Mouse (Mus musculus) embryonic facial prominence, embryonic 14.5 days (tissue): Measurements from ENCODE around the gene Gm20708. TPM values are rescaled to one million over a fixed set of nuclear protein-coding genes. Genes with fewer than 3 reads are reported as not detected.

Experiments used
- ATAC-seq: fragments of 200-750 bp; cut with Nextera tagmentation; 2 replicates; pipeline ENCODE4 v1.8.0; 2017; ENCODE audit warnings: low read depth, moderate number of reproducible peaks, moderate TSS enrichment
- DNase-seq: peaks from one replicate; pipeline ENCODE4 v3.0.0-alpha.2; 2015; ENCODE audit warnings: low spot score
- H3K27ac ChIP-seq: fragments of 300-500 bp; sonication (generic); replicated peaks from 2 replicates; pipeline ENCODE4 v1.5.1; 2014; ENCODE audit warnings: low read depth, mild to moderate bottlenecking, low read length, moderate library complexity
- H3K27me3 ChIP-seq: fragments of 300-500 bp; sonication (generic); replicated peaks from 2 replicates; pipeline ENCODE4 v1.6.1; 2014; ENCODE audit warnings: low read length; ENCODE audit not compliant: control insufficient read depth, insufficient read depth
- H3K36me3 ChIP-seq: fragments of 300-500 bp; sonication (generic); 2 replicates; pipeline ENCODE4 v1.6.1; 2014; ENCODE audit warnings: low read length, mixed read lengths; ENCODE audit not compliant: control insufficient read depth, insufficient read depth
- H3K4me1 ChIP-seq: fragments of 300-500 bp; sonication (generic); 2 replicates; pipeline ENCODE4 v1.6.1; 2014; ENCODE audit warnings: antibody characterized with exemption, low read length; ENCODE audit not compliant: control insufficient read depth, insufficient read depth
- H3K4me2 ChIP-seq: fragments of 300-500 bp; sonication (generic); 2 replicates; pipeline ENCODE4 v1.6.1; 2014; ENCODE audit warnings: low read depth, mild to moderate bottlenecking, low read length, moderate library complexity, mixed read lengths
- H3K4me3 ChIP-seq: fragments of 300-500 bp; sonication (generic); 2 replicates; pipeline ENCODE4 v1.5.1; 2014; ENCODE audit warnings: low read depth, mild to moderate bottlenecking, low read length
- H3K9ac ChIP-seq: fragments of 300-500 bp; sonication (generic); 2 replicates; pipeline ENCODE4 v1.6.1; 2014; ENCODE audit warnings: low read depth, mild to moderate bottlenecking, low read length, moderate library complexity, mixed read lengths
- H3K9me3 ChIP-seq: fragments of 300-500 bp; sonication (generic); 2 replicates; pipeline ENCODE4 v1.6.1; 2016; ENCODE audit warnings: low read length; ENCODE audit not compliant: control insufficient read depth
- WGBS: fragments of 180-500 bp; shearing (Covaris S2); extraction: QIAGEN DNeasy Blood & Tissue Kit; methylation state at CpG from one replicate; pipeline ENCODE4 v1.1.7; 2014; 5-methylcytosine and 5-hydroxymethylcytosine counted together
- polyA plus RNA-seq: library from polyadenylated mRNA; unstranded; fragments of >200 nt; fragmentation: Nextera tagmentation; extraction: Ambion mirVana; gene quantifications from 2 replicates; pipeline ENCODE4 v1.2.1, GENCODE M21; 2014

Gm20708 gene
- polyA plus RNA-seq, 1 experiment from 2014 or later = 0.86 TPM

GRCm38 (mm10) chr11:117778851-117779433 is 30.5 kb upstream of the Gm20708 start:
- Histone ChIP-seq H3K27me3 (peaks cover 4% of the 10 kb centered on the region; the same call in 1 of the 2 replicates), H3K27ac (peak overlapping the region; percentile 79), H3K9me3 (no peaks in the 10 kb centered on the region), H3K9ac (peak overlapping the region; percentile 68), H3K4me3 (peak overlapping the region; percentile 51), H3K4me1 (peaks cover 33% of the 10 kb centered on the region), H3K4me2 (peak overlapping the region; percentile 96), H3K36me3 (0 out of 2 replicates have a peak, but pooled peaks cover 12% of the 10 kb centered on the region)
- WGBS = 56% methylated on average over 12 of the region's 12 CpGs
- no peak for ATAC-seq
- DNase-seq = no peak

GRCm38 (mm10) chr11:117779434-117780198 is 29.9 kb upstream of the Gm20708 start:
- peaks cover 4% of the 10 kb centered on the region; the same call in 1 of the 2 replicates for H3K27me3 ChIP-seq
- DNase-seq (peak; percentile 68), ATAC-seq (peak; percentile 44)
- peak overlapping the region; percentile 51 for H3K4me3 ChIP-seq
- H3K27ac ChIP-seq = peak overlapping the region; percentile 79
- 5% methylated on average over 30 of the region's 38 CpGs for WGBS
- H3K4me2 ChIP-seq = peak overlapping the region; percentile 96
- 0 out of 2 replicates have a peak, but pooled peaks cover 12% of the 10 kb centered on the region for H3K36me3 ChIP-seq
- peaks cover 33% of the 10 kb centered on the region for H3K4me1 ChIP-seq
- H3K9me3 ChIP-seq = no peaks in the 10 kb centered on the region
- H3K9ac ChIP-seq = peak overlapping the region; percentile 68

DNA sequence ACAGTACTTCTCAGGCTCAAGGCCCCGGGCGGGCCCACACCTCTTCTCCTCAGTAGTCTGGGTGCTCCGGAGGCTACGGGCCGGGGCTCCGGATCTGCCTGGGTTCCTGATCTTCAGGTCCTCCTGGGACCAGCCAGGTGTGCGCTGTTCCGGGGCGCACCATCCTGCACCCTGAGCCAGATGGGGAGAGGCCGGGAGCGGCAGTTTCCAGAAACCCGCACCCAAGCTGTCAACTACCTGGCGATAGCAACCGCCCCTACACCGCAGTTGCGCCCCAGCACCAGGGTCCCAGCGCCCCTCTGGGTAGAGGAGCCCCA is 29.3 kb upstream of the Gm20708 start:
- no peaks in the 10 kb centered on the region for H3K9me3 ChIP-seq
- peak overlapping the region; percentile 96 for H3K4me2 ChIP-seq
- H3K27ac ChIP-seq = peak overlapping the region; percentile 79
- peak overlapping the region; percentile 68 for H3K9ac ChIP-seq
- peak overlapping the region; percentile 51 for H3K4me3 ChIP-seq
- peaks cover 4% of the 10 kb centered on the region; the same call in 1 of the 2 replicates for H3K27me3 ChIP-seq
- H3K36me3 ChIP-seq = 0 out of 2 replicates have a peak, but pooled peaks cover 9% of the 10 kb centered on the region
- 6% methylated on average over 9 of the region's 17 CpGs for WGBS
- no peak for DNase-seq
- ATAC-seq = peak; percentile 13; the same call in 1 of the 2 replicates
- H3K4me1 ChIP-seq = peaks cover 33% of the 10 kb centered on the region

- H3K9ac ChIP-seq = peak overlapping the region; percentile 68
- ATAC-seq = peak; percentile 81
- under 1% methylated on average over 19 of the region's 19 CpGs for WGBS
- H3K9me3 ChIP-seq = no peaks in the 10 kb centered on the region
- H3K27me3 ChIP-seq = peaks cover 4% of the 10 kb centered on the region; the same call in 1 of the 2 replicates
- peaks cover 33% of the 10 kb centered on the region for H3K4me1 ChIP-seq
- peak overlapping the region; percentile 96 for H3K4me2 ChIP-seq
- peak overlapping the region; percentile 79 for H3K27ac ChIP-seq
- 0 out of 2 replicates have a peak, but pooled peaks cover 9% of the 10 kb centered on the region for H3K36me3 ChIP-seq
- peak; percentile 95 for DNase-seq
- H3K4me3 ChIP-seq = peak overlapping the region; percentile 51
Measured at GRCm38 (mm10) chr11:117780582-117781111, 28.8 kb upstream of the Gm20708 start.

- Histone ChIP-seq H3K9me3 (no peaks in the 10 kb centered on the region), H3K36me3 (0 out of 2 replicates have a peak, but pooled peaks cover 4% of the 10 kb centered on the region), H3K4me2 (peak overlapping the region; percentile 96), H3K27ac (peak overlapping the region; percentile 77), H3K27me3 (peaks cover 4% of the 10 kb centered on the region; the same call in 1 of the 2 replicates), H3K4me3 (peak overlapping the region; percentile 51), H3K4me1 (peaks cover 33% of the 10 kb centered on the region), H3K9ac (peak overlapping the region; percentile 36)
- DNase-seq (peak; percentile 53), ATAC-seq (no peak)
- WGBS = 13% methylated on average over 18 of the region's 18 CpGs
Measured at GRCm38 (mm10) chr11:117781199-117781821, 28.2 kb upstream of the Gm20708 start.

DNA sequence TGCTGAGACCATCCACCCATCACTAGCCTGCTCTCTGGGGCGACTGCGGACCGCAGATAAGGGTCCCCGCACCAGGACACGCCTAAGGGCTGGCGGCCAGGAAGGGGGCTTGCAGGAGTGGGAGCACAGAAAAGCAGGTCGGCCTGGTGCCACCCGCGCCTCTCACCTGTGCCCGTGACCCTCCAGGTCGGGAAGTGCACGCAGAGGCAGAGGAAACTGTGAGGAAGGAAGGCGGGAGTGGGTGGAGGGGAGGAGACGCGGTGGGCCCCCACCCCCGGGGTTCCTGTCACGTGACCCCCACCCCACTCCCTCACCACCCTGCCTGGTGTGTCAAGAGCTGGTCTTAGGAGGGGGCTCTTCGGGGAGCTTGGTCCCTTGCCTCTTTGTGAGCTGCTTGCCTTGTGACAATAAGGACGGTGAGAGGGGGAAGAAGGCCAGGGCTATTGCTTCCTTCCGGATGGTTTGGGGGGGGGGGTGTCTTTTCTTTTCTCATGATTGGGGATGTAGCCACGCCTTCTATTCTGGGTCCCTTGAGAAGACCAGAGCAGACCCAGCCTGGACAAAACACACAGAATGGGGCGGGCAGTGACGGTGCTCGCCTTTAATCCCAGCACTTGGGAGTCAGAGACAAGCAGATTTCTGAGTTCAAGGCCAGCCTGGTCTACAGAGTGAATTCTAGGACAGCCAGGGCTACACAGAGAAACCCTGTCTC is 27.3 kb upstream of the Gm20708 start, which contains the start of the genes Tmc8 and Tmc6:
Gene Tmc8 (plus strand): TSS at position 84 of the 712 bp plus-strand sequence.
Gene Tmc6 (minus strand): TSS at position 206 of the 712 bp plus-strand sequence.
- H3K4me3 ChIP-seq = peak within 1 kb of the TSS; percentile 51
- DNase-seq (no peak), ATAC-seq (no peak)
- H3K9me3 ChIP-seq = no peaks in the 10 kb centered on the region
- WGBS = 50% methylated on average over 13 of the region's 24 CpGs
- peak within 1 kb of the TSS; percentile 53 for H3K9ac ChIP-seq
- H3K27me3 ChIP-seq = peaks cover 4% of the 10 kb centered on the region; the same call in 1 of the 2 replicates
- H3K36me3 ChIP-seq = no peaks in the 10 kb centered on the region
- peak within 1 kb of the TSS; percentile 77 for H3K27ac ChIP-seq
- peak within 1 kb of the TSS; percentile 96 for H3K4me2 ChIP-seq
- peaks cover 33% of the 10 kb centered on the region for H3K4me1 ChIP-seq

- peaks cover 33% of the 10 kb centered on the region for H3K4me1 ChIP-seq
- 52% methylated on average over 9 of the region's 9 CpGs for WGBS
- ATAC-seq = no peak
Measured at GRCm38 (mm10) chr11:117782705-117783034, 26.8 kb upstream of the Gm20708 start.

More at GRCm38 (mm10) chr11:117782705-117783034, 26.8 kb upstream of the Gm20708 start:
- peak overlapping the region; percentile 29 for H3K4me3 ChIP-seq
- H3K36me3 ChIP-seq = no peaks in the 10 kb centered on the region
- peaks cover 4% of the 10 kb centered on the region; the same call in 1 of the 2 replicates for H3K27me3 ChIP-seq
- no peak for DNase-seq
- peak overlapping the region; percentile 53 for H3K9ac ChIP-seq
- peak overlapping the region; percentile 57 for H3K4me2 ChIP-seq
- H3K27ac ChIP-seq = no peak overlapping the region
- H3K9me3 ChIP-seq = no peaks in the 10 kb centered on the region
